Mouse (Mus musculus): ENCODE measurements at regions not wholly inside any gene's neighbourhood (a gene's known extent, or its start where the extent isn't known, plus 50 kb on each side); places are given as distances from the start of the nearest gene placed in this dataset.
A peak's percentile ranks its signal among the peaks of the same experiment; 100 is the strongest.

- Histone ChIP-seq H3K4me1 (replicated peaks; ENCODE audit: control insufficient read depth, insufficient read depth, low read length) (no peaks in the 10 kb centered on the region), H3K36me3 (ENCODE audit: control insufficient read depth, insufficient read depth) (no peaks in the 10 kb centered on the region), H3K4me2 (ENCODE audit: low read length) (no peak overlapping the region), H3K9me3 (ENCODE audit: control insufficient read depth, low read length) (no peaks in the 10 kb centered on the region), H3K27me3 (replicated peaks; ENCODE audit: control insufficient read depth, insufficient read depth, low read length) (no peaks in the 10 kb centered on the region), H3K4me3 (replicated peaks; ENCODE audit: low read length) (no peak overlapping the region), H3K9ac (replicated peaks; ENCODE audit: low read depth, low read length) (no peak overlapping the region), H3K27ac (ENCODE audit: low read length) (no peak overlapping the region)
- no peak for ATAC-seq
- WGBS, result 82% methylated on average over 5 of the region's 5 CpGs
These were observed 54.6 kb downstream of the Mex3b start for GRCm38 (mm10) chr7:82921722-82922121.

GRCm38 (mm10) chr7:82923220-82924071 lies 56.3 kb downstream of the Mex3b start:
- H3K27ac ChIP-seq (ENCODE audit: low read length), result peak overlapping the region; percentile 29; the same call in 1 of the 2 replicates
- H3K9ac ChIP-seq (replicated peaks; ENCODE audit: low read depth, low read length), result no peak overlapping the region
- no peaks in the 10 kb centered on the region for H3K27me3 ChIP-seq (replicated peaks; ENCODE audit: control insufficient read depth, insufficient read depth, low read length)
- no peak overlapping the region for H3K4me2 ChIP-seq (ENCODE audit: low read length)
- H3K36me3 ChIP-seq (ENCODE audit: control insufficient read depth, insufficient read depth), result no peaks in the 10 kb centered on the region
- no peaks in the 10 kb centered on the region for H3K9me3 ChIP-seq (ENCODE audit: control insufficient read depth, low read length)
- no peak overlapping the region for H3K4me3 ChIP-seq (replicated peaks; ENCODE audit: low read length)
- no peaks in the 10 kb centered on the region for H3K4me1 ChIP-seq (replicated peaks; ENCODE audit: control insufficient read depth, insufficient read depth, low read length)
- 77% methylated on average over 11 of the region's 11 CpGs for WGBS
- ATAC-seq, result peak; percentile 84

GRCm38 (mm10) chr7:82924092-82924491 lies 57.0 kb downstream of the Mex3b start:
- H3K9me3 ChIP-seq (ENCODE audit: control insufficient read depth, low read length), result no peaks in the 10 kb centered on the region
- no peak overlapping the region for H3K9ac ChIP-seq (replicated peaks; ENCODE audit: low read depth, low read length)
- H3K4me3 ChIP-seq (replicated peaks; ENCODE audit: low read length), result no peak overlapping the region
- H3K4me2 ChIP-seq (ENCODE audit: low read length), result no peak overlapping the region
- peak; percentile 28 for ATAC-seq
- H3K4me1 ChIP-seq (replicated peaks; ENCODE audit: control insufficient read depth, insufficient read depth, low read length), result no peaks in the 10 kb centered on the region
- no peak overlapping the region for H3K27ac ChIP-seq (ENCODE audit: low read length)
- no peaks in the 10 kb centered on the region for H3K27me3 ChIP-seq (replicated peaks; ENCODE audit: control insufficient read depth, insufficient read depth, low read length)
- H3K36me3 ChIP-seq (ENCODE audit: control insufficient read depth, insufficient read depth), result no peaks in the 10 kb centered on the region
- WGBS, result 84% methylated on average over 3 of the region's 3 CpGs

- Histone ChIP-seq H3K4me2 (ENCODE audit: low read length) (no peak overlapping the region), H3K27ac (ENCODE audit: low read length) (no peak overlapping the region), H3K9me3 (ENCODE audit: control insufficient read depth, low read length) (peaks cover 2% of the 10 kb centered on the region), H3K4me3 (replicated peaks; ENCODE audit: low read length) (no peak overlapping the region), H3K4me1 (replicated peaks; ENCODE audit: control insufficient read depth, insufficient read depth, low read length) (no peaks in the 10 kb centered on the region), H3K36me3 (ENCODE audit: control insufficient read depth, insufficient read depth) (no peaks in the 10 kb centered on the region), H3K9ac (replicated peaks; ENCODE audit: low read depth, low read length) (no peak overlapping the region), H3K27me3 (replicated peaks; ENCODE audit: control insufficient read depth, insufficient read depth, low read length) (no peaks in the 10 kb centered on the region)
- 0 out of 2 replicates have a peak, but pooled peaks have one; percentile 12 for ATAC-seq
- 11% methylated on average over 3 of the region's 3 CpGs for WGBS
These were observed 71.2 kb downstream of the Mex3b start for GRCm38 (mm10) chr7:82938311-82938710.

GRCm38 (mm10) chr7:82939536-82939935 lies 72.4 kb downstream of the Mex3b start:
- Histone ChIP-seq H3K36me3 (ENCODE audit: control insufficient read depth, insufficient read depth) (no peaks in the 10 kb centered on the region), H3K9ac (replicated peaks; ENCODE audit: low read depth, low read length) (no peak overlapping the region), H3K27ac (ENCODE audit: low read length) (no peak overlapping the region), H3K4me2 (ENCODE audit: low read length) (no peak overlapping the region), H3K4me3 (replicated peaks; ENCODE audit: low read length) (no peak overlapping the region), H3K9me3 (ENCODE audit: control insufficient read depth, low read length) (peaks cover 2% of the 10 kb centered on the region), H3K27me3 (replicated peaks; ENCODE audit: control insufficient read depth, insufficient read depth, low read length) (no peaks in the 10 kb centered on the region), H3K4me1 (replicated peaks; ENCODE audit: control insufficient read depth, insufficient read depth, low read length) (no peaks in the 10 kb centered on the region)
- 79% methylated on average over 11 of the region's 11 CpGs for WGBS
- ATAC-seq, result no peak

- H3K27me3 ChIP-seq (replicated peaks; ENCODE audit: control insufficient read depth, insufficient read depth, low read length), result no peaks in the 10 kb centered on the region
- peaks cover 2% of the 10 kb centered on the region for H3K9me3 ChIP-seq (ENCODE audit: control insufficient read depth, low read length)
- 42% methylated on average over 9 of the region's 9 CpGs for WGBS
- H3K27ac ChIP-seq (ENCODE audit: low read length), result no peak overlapping the region
- H3K4me3 ChIP-seq (replicated peaks; ENCODE audit: low read length), result no peak overlapping the region
- H3K4me1 ChIP-seq (replicated peaks; ENCODE audit: control insufficient read depth, insufficient read depth, low read length), result no peaks in the 10 kb centered on the region
- no peak overlapping the region for H3K4me2 ChIP-seq (ENCODE audit: low read length)
- no peak overlapping the region for H3K9ac ChIP-seq (replicated peaks; ENCODE audit: low read depth, low read length)
- peak; percentile 89 for ATAC-seq
- no peaks in the 10 kb centered on the region for H3K36me3 ChIP-seq (ENCODE audit: control insufficient read depth, insufficient read depth)
These were observed 76.2 kb downstream of the Mex3b start for GRCm38 (mm10) chr7:82943376-82943775.

GRCm38 (mm10) chr7:82943797-82944196 lies 76.7 kb downstream of the Mex3b start:
- no peak; the same call in 1 of the 2 replicates for ATAC-seq
- 86% methylated on average over 1 of the region's 1 CpGs for WGBS

GRCm38 (mm10) chr7:82949372-82949771 lies 82.2 kb downstream of the Mex3b start:
- ATAC-seq, result no peak
- no peak overlapping the region for H3K27ac ChIP-seq (ENCODE audit: low read length)
- no peaks in the 10 kb centered on the region for H3K27me3 ChIP-seq (replicated peaks; ENCODE audit: control insufficient read depth, insufficient read depth, low read length)
- 78% methylated on average over 6 of the region's 6 CpGs for WGBS
- no peak overlapping the region for H3K9ac ChIP-seq (replicated peaks; ENCODE audit: low read depth, low read length)
- no peaks in the 10 kb centered on the region for H3K4me1 ChIP-seq (replicated peaks; ENCODE audit: control insufficient read depth, insufficient read depth, low read length)
- H3K4me3 ChIP-seq (replicated peaks; ENCODE audit: low read length), result no peak overlapping the region
- H3K4me2 ChIP-seq (ENCODE audit: low read length), result no peak overlapping the region
- H3K36me3 ChIP-seq (ENCODE audit: control insufficient read depth, insufficient read depth), result no peaks in the 10 kb centered on the region
- H3K9me3 ChIP-seq (ENCODE audit: control insufficient read depth, low read length), result no peaks in the 10 kb centered on the region

More at GRCm38 (mm10) chr7:82943797-82944196, 76.7 kb downstream of the Mex3b start:
- no peak overlapping the region for H3K4me2 ChIP-seq (ENCODE audit: low read length)
- H3K9me3 ChIP-seq (ENCODE audit: control insufficient read depth, low read length), result peaks cover 2% of the 10 kb centered on the region
- H3K27ac ChIP-seq (ENCODE audit: low read length), result peak overlapping the region; percentile 53; the same call in 1 of the 2 replicates
- no peak overlapping the region for H3K9ac ChIP-seq (replicated peaks; ENCODE audit: low read depth, low read length)
- H3K4me1 ChIP-seq (replicated peaks; ENCODE audit: control insufficient read depth, insufficient read depth, low read length), result no peaks in the 10 kb centered on the region
- H3K36me3 ChIP-seq (ENCODE audit: control insufficient read depth, insufficient read depth), result no peaks in the 10 kb centered on the region
- H3K27me3 ChIP-seq (replicated peaks; ENCODE audit: control insufficient read depth, insufficient read depth, low read length), result no peaks in the 10 kb centered on the region
- no peak overlapping the region for H3K4me3 ChIP-seq (replicated peaks; ENCODE audit: low read length)

- no peak for ATAC-seq
- no peaks in the 10 kb centered on the region for H3K27me3 ChIP-seq (replicated peaks; ENCODE audit: control insufficient read depth, insufficient read depth, low read length)
- H3K27ac ChIP-seq (ENCODE audit: low read length), result no peak overlapping the region
- no peak overlapping the region for H3K4me3 ChIP-seq (replicated peaks; ENCODE audit: low read length)
- H3K9ac ChIP-seq (replicated peaks; ENCODE audit: low read depth, low read length), result no peak overlapping the region
- H3K36me3 ChIP-seq (ENCODE audit: control insufficient read depth, insufficient read depth), result no peaks in the 10 kb centered on the region
- 70% methylated on average over 20 of the region's 20 CpGs for WGBS
- no peaks in the 10 kb centered on the region for H3K9me3 ChIP-seq (ENCODE audit: control insufficient read depth, low read length)
- no peak overlapping the region for H3K4me2 ChIP-seq (ENCODE audit: low read length)
- no peaks in the 10 kb centered on the region for H3K4me1 ChIP-seq (replicated peaks; ENCODE audit: control insufficient read depth, insufficient read depth, low read length)
These were observed 90.3 kb downstream of the Mex3b start for GRCm38 (mm10) chr7:82957208-82957977.

Measured in forebrain, embryonic 16.5 days (tissue).